Mouse (Mus musculus): ENCODE measurements around the gene Dnah17. TPM values are rescaled to one million over a fixed set of nuclear protein-coding genes. Genes with fewer than 3 reads are reported as not detected.

The Dnah17 gene
- polyA plus RNA-seq, 1 experiment from 2014 or later = 0.33 TPM

DNA sequence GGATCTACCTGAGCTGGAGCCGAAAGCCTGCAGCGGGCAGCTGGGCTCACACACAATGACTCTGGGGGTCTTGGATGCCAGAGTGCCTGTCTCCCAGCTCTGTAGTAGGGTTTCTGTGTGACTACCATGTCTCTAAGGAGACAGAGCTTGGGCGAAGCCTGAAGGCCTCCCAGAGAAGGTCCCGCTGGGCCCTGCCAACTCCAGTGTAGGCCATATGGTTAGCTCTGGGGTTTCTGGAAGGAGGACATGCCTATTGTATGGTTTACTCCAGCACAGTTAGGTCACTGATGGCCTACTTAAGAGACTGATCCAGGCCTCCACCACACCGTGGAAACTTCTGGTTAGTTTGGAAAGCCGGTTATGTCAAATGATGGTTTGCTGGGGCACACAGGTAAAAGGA, 7.9 kb upstream of the Dnah17 start:
- Histone ChIP-seq H3K4me1 (replicated peaks) (peaks cover 40% of the 10 kb centered on the region), H3K4me3 (no peak overlapping the region), H3K27ac (no peak overlapping the region), H3K27me3 (ENCODE audit: insufficient read depth, poor library complexity, severe bottlenecking) (no peaks in the 10 kb centered on the region), H3K36me3 (0 out of 2 replicates have a peak, but pooled peaks cover 4% of the 10 kb centered on the region), H3K9me3 (no peaks in the 10 kb centered on the region)
- DNase-seq (ENCODE audit: low spot score) = no peak
- WGBS = 98% methylated on average over 6 of the region's 6 CpGs

DNA sequence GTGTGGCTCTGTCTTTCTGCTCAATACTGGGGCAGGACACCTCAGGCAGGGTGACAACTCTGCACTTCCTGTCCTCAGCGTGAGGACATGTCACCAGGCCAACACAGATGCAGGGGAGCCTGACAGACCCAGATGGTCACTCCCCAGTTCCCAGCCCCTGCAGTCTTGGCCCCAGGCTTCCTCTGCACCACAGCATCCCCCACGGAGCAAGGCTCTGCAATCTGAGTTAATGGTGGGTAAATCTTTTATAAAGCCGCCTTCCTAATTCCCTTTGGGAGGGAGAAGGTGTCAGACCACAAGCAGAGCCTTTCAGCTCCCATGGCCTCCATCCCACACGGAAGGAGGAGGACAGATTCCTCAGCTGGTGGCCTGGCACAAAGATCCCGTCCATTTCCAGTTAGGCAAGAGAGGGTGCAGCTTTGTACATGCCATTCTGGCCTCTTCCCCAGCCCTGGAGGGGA, 5.8 kb upstream of the Dnah17 start:
- Histone ChIP-seq H3K4me1 (replicated peaks) (peaks cover 33% of the 10 kb centered on the region), H3K36me3 (0 out of 2 replicates have a peak, but pooled peaks cover 4% of the 10 kb centered on the region), H3K4me3 (no peak overlapping the region), H3K27ac (peak overlapping the region; percentile 9; the same call in 1 of the 2 replicates), H3K9me3 (no peaks in the 10 kb centered on the region), H3K27me3 (ENCODE audit: insufficient read depth, poor library complexity, severe bottlenecking) (no peaks in the 10 kb centered on the region)
- 49% methylated on average over 5 of the region's 5 CpGs for WGBS
- no peak for DNase-seq (ENCODE audit: low spot score)

DNA sequence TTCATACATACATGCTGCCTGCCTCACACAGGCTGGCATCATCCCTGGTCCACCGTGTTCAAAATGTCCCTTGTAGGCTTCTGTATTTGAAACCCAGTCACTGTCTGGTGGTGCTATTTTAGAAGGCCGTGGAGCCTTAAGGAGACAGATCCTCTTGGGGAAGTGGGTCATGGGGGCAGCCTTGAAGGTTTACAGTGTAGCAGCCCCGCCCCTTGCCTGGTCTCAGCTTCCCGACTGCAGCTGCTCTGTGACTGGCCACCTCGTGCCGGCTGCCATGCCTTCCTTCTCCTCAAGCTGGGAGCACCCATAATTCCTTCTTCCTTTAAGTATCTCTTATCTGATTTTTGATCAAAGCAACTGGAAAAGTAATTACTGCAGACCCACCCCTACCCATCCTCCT, 4.8 kb upstream of the Dnah17 start:
- DNase-seq (ENCODE audit: low spot score) = no peak
- H3K27ac ChIP-seq = no peak overlapping the region
- H3K4me1 ChIP-seq (replicated peaks) = peaks cover 26% of the 10 kb centered on the region
- 0 out of 2 replicates have a peak, but pooled peaks cover 4% of the 10 kb centered on the region for H3K36me3 ChIP-seq
- 76% methylated on average over 6 of the region's 6 CpGs for WGBS
- H3K4me3 ChIP-seq = no peak overlapping the region
- no peaks in the 10 kb centered on the region for H3K9me3 ChIP-seq
- no peaks in the 10 kb centered on the region for H3K27me3 ChIP-seq (ENCODE audit: insufficient read depth, poor library complexity, severe bottlenecking)

DNA sequence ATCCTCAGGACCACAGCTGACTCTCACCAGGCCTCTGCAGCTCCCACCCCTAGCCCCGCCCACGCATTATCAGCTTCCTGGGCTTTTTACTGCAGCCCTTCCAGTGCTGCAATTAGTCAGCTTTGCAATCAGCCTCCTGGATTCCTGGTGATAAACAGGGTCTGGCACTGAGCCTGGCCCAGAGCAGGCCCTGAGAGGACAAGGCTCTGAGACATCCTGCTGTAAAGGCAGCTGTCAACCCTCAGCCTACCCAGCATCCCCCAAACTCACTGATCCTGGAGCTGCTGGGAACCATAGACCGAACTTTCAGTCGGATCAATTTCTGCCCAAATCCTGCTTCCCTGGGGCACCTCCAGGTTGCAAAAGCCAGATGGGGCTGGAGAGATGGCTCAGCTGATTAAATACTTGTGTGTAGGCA, 3.3 kb upstream of the Dnah17 start:
- Histone ChIP-seq H3K9me3 (no peaks in the 10 kb centered on the region), H3K27ac (peak overlapping the region; percentile 62; the same call in 1 of the 2 replicates), H3K4me3 (no peak overlapping the region), H3K4me1 (replicated peaks) (peaks cover 26% of the 10 kb centered on the region), H3K27me3 (ENCODE audit: insufficient read depth, poor library complexity, severe bottlenecking) (no peaks in the 10 kb centered on the region), H3K36me3 (0 out of 2 replicates have a peak, but pooled peaks cover 4% of the 10 kb centered on the region)
- peak; percentile 13 for DNase-seq (ENCODE audit: low spot score)
- WGBS = 45% methylated on average over 4 of the region's 4 CpGs

DNA sequence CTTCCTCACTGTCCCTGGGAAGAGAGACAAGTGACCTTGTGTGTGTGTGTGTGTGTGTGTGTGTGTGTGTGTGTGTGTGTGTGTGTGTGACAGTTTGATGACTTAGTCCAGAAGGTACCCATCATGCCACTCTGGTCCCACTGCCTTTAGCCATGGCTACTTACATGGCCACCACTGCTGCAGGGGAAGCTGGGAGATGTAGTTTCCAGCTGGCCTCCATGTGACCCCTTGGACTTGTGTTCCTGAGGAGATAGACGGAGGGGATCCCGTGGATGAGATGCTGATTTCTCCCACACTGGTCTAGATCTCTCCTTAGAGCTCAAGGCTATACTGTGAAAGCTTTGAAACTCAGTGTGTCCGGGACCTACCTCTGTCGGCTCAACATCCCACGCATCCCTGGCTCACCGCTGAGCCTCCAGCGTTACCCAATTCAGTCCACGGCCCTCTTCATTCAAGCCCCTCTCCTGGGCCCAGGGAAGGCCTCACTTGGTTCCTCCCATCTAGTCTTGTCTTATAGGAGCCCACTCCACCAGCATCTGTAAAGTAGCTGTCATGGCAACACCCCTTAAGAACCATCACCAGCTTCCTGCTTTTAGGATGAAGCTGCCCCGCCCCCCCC, 2.8 kb upstream of the Dnah17 start:
- no peaks in the 10 kb centered on the region for H3K27me3 ChIP-seq (ENCODE audit: insufficient read depth, poor library complexity, severe bottlenecking)
- no peak overlapping the region for H3K4me3 ChIP-seq
- H3K4me1 ChIP-seq (replicated peaks) = peaks cover 26% of the 10 kb centered on the region
- H3K36me3 ChIP-seq = 0 out of 2 replicates have a peak, but pooled peaks cover 2% of the 10 kb centered on the region
- no peak for DNase-seq (ENCODE audit: low spot score)
- peak overlapping the region; percentile 62; the same call in 1 of the 2 replicates for H3K27ac ChIP-seq
- H3K9me3 ChIP-seq = no peaks in the 10 kb centered on the region
- WGBS = 63% methylated on average over 9 of the region's 9 CpGs

DNA sequence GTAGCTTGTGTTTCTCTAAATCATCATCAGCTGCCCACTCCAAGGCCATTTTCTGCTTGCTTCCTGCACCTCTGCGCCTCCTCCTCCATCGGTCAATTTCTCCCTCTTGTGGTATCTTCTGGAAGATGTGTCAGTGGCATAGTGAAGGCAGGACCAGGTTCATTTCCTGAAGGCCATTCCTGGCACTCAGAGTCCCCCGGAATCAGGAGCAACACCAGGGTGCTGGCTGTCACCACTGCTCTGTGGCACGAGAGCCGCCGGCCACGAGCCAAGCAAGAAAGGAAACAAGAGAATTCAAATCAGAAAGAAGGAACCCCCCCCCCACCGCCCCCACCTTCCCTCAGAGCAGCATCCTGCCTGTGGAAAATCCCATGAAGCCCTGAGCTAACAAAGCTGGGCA, 1.7 kb upstream of the Dnah17 start:
- Histone ChIP-seq H3K9me3 (no peaks in the 10 kb centered on the region), H3K36me3 (no peaks in the 10 kb centered on the region), H3K27me3 (ENCODE audit: insufficient read depth, poor library complexity, severe bottlenecking) (no peaks in the 10 kb centered on the region), H3K27ac (no peak overlapping the region), H3K4me3 (no peak overlapping the region), H3K4me1 (replicated peaks) (peaks cover 26% of the 10 kb centered on the region)
- WGBS = 85% methylated on average over 8 of the region's 8 CpGs
- no peak for DNase-seq (ENCODE audit: low spot score)

DNA sequence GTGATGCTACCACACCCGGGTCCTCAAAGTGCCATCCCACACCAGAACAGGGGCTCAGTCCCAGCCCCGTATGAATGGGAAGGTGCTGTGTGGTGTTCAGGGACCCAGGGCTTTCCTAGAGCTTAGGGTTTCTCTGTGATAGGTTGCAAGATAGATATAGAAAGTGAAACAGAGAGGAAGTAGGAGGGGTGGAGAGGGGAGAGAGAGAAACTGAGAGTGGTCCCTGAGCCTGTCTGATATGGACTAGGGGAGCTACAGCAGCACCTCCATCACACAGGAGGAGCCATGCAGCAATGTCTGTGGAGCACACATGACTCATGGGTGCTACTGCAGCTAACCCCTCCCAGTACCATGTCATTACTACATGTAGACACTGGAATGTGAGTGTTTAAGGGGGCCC, 622 bp downstream of the Dnah17 start:
- DNase-seq (ENCODE audit: low spot score) = no peak
- H3K4me1 ChIP-seq (replicated peaks) = peaks cover 18% of the 10 kb centered on the region
- WGBS = 86% methylated on average over 2 of the region's 2 CpGs
- H3K36me3 ChIP-seq = no peaks in the 10 kb centered on the region
- no peaks in the 10 kb centered on the region for H3K27me3 ChIP-seq (ENCODE audit: insufficient read depth, poor library complexity, severe bottlenecking)
- no peaks in the 10 kb centered on the region for H3K9me3 ChIP-seq
- no peak overlapping the region for H3K4me3 ChIP-seq
- H3K27ac ChIP-seq = no peak overlapping the region

DNA sequence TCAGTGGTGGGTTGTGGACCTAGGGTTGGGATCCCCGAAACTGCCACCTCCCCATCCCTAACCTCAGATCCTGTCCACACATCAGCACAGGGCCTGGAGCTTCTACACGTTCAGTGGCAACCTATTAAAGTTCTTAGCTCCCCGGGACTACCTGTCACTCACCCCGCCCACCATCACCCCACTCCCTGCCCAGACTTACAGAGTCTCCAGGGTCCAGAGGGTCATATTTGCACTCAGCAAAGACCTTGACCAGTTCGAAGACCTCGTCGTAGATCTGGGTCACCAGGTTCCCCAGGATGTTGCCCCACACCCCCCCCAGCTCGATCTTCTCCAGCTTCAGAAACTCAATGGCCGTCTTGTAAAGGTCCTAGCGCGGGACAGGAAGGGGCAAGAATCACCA, 8.8 kb downstream of the Dnah17 start:
- H3K4me1 ChIP-seq (replicated peaks) = no peaks in the 10 kb centered on the region
- H3K4me3 ChIP-seq = no peak overlapping the region
- WGBS = 89% methylated on average over 11 of the region's 11 CpGs
- H3K9me3 ChIP-seq = no peaks in the 10 kb centered on the region
- H3K27ac ChIP-seq = no peak overlapping the region
- H3K27me3 ChIP-seq (ENCODE audit: insufficient read depth, poor library complexity, severe bottlenecking) = no peaks in the 10 kb centered on the region
- no peak for DNase-seq (ENCODE audit: low spot score)
- no peaks in the 10 kb centered on the region for H3K36me3 ChIP-seq

DNA sequence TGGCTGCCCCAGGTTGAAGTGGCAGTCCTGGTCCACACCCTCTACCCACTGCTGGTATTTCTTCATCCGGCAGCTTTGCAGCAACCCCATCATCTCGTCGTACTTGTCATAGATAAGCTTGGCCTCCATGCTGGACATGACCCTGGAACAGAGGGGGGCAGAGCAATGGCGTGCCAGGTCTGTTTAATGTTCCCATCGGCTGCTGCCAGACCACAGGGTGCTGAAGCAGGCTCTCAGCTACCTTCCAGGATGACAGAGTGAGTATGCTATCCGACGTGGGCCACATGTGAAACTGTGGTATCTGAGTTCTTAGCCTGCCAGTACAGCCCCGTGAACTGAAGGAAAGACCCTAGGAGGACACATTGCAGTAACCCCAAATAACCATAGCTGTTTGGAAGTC, 11.7 kb downstream of the Dnah17 start:
- 89% methylated on average over 8 of the region's 8 CpGs for WGBS
- DNase-seq (ENCODE audit: low spot score) = no peak
- peaks cover 9% of the 10 kb centered on the region; the same call in 1 of the 2 replicates for H3K4me1 ChIP-seq (replicated peaks)
- no peak overlapping the region for H3K4me3 ChIP-seq
- no peaks in the 10 kb centered on the region for H3K9me3 ChIP-seq
- no peaks in the 10 kb centered on the region for H3K36me3 ChIP-seq
- no peaks in the 10 kb centered on the region for H3K27me3 ChIP-seq (ENCODE audit: insufficient read depth, poor library complexity, severe bottlenecking)
- no peak overlapping the region for H3K27ac ChIP-seq

DNA sequence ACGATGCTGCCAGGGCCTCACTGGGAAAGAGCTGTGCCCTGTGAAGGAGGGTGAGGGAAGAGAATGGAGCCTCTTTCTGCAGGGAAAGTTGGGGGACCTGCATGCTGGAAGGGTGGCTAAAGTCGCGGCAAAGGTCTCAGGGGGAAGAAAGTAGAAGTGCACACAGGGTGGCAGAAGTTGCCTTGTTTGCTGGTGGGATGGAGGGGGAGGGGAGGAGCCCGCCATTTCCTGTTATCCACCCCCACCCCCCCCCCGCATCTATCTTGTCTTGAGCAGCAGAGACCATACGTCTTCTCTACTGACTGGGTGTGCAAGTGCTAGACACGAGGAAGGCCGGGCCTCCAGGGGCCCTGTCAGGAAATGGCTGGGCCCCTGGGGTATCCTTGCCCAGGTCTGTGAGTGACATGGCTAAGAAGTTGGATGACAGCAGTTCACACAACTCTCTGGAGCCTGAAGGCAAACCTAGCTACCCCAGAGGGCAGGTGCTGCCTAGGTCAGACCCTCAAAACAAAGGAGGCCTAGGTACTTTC, 15.8 kb downstream of the Dnah17 start:
- WGBS = 80% methylated on average over 8 of the region's 8 CpGs
- no peak for DNase-seq (ENCODE audit: low spot score)
- no peak overlapping the region for H3K27ac ChIP-seq

DNA sequence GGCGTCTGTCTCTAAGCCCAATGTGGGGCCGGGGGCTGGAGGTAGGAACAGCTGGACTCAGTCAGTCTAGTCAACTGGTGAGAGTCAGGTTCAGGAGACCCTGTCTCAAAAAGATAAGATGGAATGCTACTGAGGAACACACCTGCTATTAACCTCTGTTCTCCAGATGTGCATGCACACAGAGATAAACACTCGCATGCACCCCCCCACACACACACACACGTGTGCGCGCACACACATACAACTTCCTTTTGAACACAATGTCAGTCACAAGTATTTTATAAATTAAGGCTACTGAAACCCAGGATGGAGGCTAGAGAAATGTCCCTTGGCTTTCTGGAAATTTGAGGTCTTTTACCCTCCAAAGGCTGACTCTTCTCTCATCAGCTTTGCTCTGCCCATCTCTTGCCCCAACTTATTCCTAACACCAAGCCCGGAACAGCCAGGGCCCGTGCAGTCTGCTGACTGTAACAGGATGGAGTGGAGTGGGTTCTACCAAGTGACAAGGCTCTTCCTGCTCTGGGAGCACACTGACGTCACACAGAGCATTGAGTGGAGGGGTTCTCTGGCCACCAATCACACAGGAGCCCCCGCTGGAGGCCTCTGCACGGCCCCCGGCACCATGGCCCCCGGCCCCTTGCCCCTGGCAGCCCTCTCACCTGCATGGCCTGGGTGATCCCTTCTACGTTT, 16.8 kb downstream of the Dnah17 start:
- Histone ChIP-seq H3K9me3 (no peaks in the 10 kb centered on the region), H3K27me3 (ENCODE audit: insufficient read depth, poor library complexity, severe bottlenecking) (no peaks in the 10 kb centered on the region), H3K4me3 (no peak overlapping the region), H3K27ac (no peak overlapping the region), H3K4me1 (replicated peaks) (peaks cover 9% of the 10 kb centered on the region; the same call in 1 of the 2 replicates), H3K36me3 (no peaks in the 10 kb centered on the region)
- WGBS = 91% methylated on average over 14 of the region's 14 CpGs
- DNase-seq (ENCODE audit: low spot score) = no peak

More for the DNA sequence above, 15.8 kb downstream of the Dnah17 start:
- H3K4me3 ChIP-seq = no peak overlapping the region
- no peaks in the 10 kb centered on the region for H3K36me3 ChIP-seq
- no peaks in the 10 kb centered on the region for H3K9me3 ChIP-seq
- H3K4me1 ChIP-seq (replicated peaks) = peaks cover 9% of the 10 kb centered on the region; the same call in 1 of the 2 replicates
- no peaks in the 10 kb centered on the region for H3K27me3 ChIP-seq (ENCODE audit: insufficient read depth, poor library complexity, severe bottlenecking)

DNA sequence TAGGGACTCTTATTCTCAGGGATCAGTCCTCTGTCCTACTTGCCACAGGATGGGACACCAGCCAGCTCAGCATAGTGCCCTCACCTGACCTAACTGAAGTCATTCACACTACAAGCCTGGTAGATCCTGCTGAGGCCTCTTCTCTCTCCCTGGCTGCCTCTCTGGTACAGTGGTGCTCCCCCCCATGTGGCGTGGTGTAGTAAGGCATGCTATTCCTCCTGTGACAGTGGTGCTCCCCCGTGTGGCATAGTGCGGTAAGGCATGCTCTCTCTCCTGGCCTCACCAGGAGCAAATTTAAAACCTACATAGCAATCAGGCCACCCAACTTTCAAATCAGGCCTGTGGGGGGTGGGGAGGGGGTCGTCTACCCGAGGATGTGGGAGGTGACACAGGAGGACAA, 26.4 kb downstream of the Dnah17 start:
- Histone ChIP-seq H3K4me1 (replicated peaks) (peaks cover 19% of the 10 kb centered on the region), H3K27me3 (ENCODE audit: insufficient read depth, poor library complexity, severe bottlenecking) (no peaks in the 10 kb centered on the region), H3K9me3 (no peaks in the 10 kb centered on the region), H3K27ac (no peak overlapping the region), H3K4me3 (no peak overlapping the region), H3K36me3 (no peaks in the 10 kb centered on the region)
- WGBS = 7% methylated on average over 5 of the region's 5 CpGs
- DNase-seq (ENCODE audit: low spot score) = peak; percentile 83

DNA sequence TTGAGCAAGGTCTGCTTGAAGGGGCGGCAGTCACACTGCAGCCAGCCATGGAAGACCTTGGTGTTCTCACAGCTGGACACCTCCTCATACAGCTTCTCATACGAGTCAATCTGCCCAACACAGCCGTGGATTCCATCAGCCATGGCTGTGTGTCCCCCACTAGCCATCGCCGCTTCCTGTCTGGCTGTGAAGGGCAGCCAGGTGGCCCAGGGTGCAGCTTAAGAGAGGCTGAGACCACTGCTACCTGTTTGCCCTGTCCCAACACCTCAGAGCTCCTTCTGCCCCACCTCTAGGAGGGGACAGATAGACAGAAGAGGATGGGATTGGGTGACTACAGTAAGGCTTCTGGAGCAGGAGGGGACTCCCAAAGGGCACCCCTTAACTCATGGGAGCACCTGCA, 27.1 kb downstream of the Dnah17 start:
- no peaks in the 10 kb centered on the region for H3K9me3 ChIP-seq
- no peaks in the 10 kb centered on the region for H3K27me3 ChIP-seq (ENCODE audit: insufficient read depth, poor library complexity, severe bottlenecking)
- 91% methylated on average over 5 of the region's 5 CpGs for WGBS
- no peak for DNase-seq (ENCODE audit: low spot score)
- H3K36me3 ChIP-seq = no peaks in the 10 kb centered on the region
- H3K4me3 ChIP-seq = no peak overlapping the region
- no peak overlapping the region for H3K27ac ChIP-seq
- H3K4me1 ChIP-seq (replicated peaks) = peaks cover 22% of the 10 kb centered on the region

Measured in hindbrain, embryonic 10.5 days (tissue).